Mouse (Mus musculus): ENCODE results near the gene Dop1b. TPM values are rescaled to one million over a fixed set of nuclear protein-coding genes. Genes with fewer than 3 reads are reported as not detected.

Dop1b gene
- polyA plus RNA-seq, 1 experiment from 2014 or later: 28.1 TPM

GRCm38 (mm10) chr16:93826909-93827308, 115.2 kb downstream of the Dop1b start:
- Histone ChIP-seq H3K4me3 (no peak overlapping the region), H3K27me3 (no peaks in the 10 kb centered on the region), H3K9me3 (peaks cover 11% of the 10 kb centered on the region), H3K4me2 (no peak overlapping the region), H3K9ac (no peak overlapping the region), H3K27ac (replicated peaks) (no peak overlapping the region), H3K36me3 (no peaks in the 10 kb centered on the region), H3K4me1 (replicated peaks) (peaks cover 4% of the 10 kb centered on the region; the same call in 1 of the 2 replicates)
- no peak for ATAC-seq (ENCODE audit: low read depth)
- 89% methylated on average over 6 of the region's 6 CpGs for WGBS

DNA sequence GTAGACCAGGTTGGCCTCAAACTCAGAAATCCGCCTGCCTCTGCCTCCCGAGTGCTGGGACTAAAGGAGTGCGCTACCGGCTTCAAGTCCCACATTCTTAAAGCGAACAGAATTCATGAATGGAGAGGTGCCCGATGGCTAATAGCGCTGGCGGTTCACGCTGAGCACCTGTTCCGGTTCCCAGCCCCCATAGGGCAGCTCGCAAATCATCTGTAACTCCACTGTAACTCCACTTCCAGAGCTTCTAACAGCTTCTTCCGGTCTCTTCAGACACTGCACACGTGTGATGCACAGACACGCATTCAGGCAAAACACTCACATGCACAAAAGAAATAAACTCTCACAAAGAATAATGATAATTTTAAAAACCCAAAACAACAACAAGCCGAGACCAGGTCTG, 117.8 kb downstream of the Dop1b start:
- no peak for ATAC-seq (ENCODE audit: low read depth)
- Histone ChIP-seq H3K9me3 (no peaks in the 10 kb centered on the region), H3K27ac (replicated peaks) (no peak overlapping the region), H3K4me3 (no peak overlapping the region), H3K4me2 (no peak overlapping the region), H3K4me1 (replicated peaks) (peaks cover 20% of the 10 kb centered on the region), H3K9ac (no peak overlapping the region), H3K36me3 (no peaks in the 10 kb centered on the region), H3K27me3 (no peaks in the 10 kb centered on the region)
- 90% methylated on average over 15 of the region's 15 CpGs for WGBS

DNA sequence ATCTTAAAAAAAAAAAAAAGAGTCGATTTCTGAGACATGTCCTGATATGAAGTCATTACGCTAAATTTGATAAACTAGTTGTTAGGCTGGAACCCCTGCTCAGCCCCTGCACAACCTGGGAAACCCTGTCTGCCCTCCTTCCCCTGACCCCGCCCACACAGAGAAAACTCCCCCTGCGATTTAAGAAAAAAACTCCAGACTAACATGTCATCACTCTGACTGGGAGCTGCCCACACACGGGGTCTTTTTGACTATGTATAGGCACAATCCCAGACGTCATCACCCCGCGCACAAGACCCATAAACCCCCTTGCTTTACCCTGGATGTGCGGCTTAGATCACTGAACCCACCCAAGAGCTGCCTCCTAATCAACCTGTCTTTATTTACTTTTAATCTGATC, 118.4 kb downstream of the Dop1b start:
- Histone ChIP-seq H3K27me3 (no peaks in the 10 kb centered on the region), H3K9ac (no peak overlapping the region), H3K27ac (replicated peaks) (no peak overlapping the region), H3K4me1 (replicated peaks) (peaks cover 20% of the 10 kb centered on the region), H3K4me2 (no peak overlapping the region), H3K4me3 (no peak overlapping the region), H3K9me3 (no peaks in the 10 kb centered on the region), H3K36me3 (no peaks in the 10 kb centered on the region)
- 85% methylated on average over 9 of the region's 9 CpGs for WGBS
- ATAC-seq (ENCODE audit: low read depth): no peak

GRCm38 (mm10) chr16:93830916-93831315, 119.2 kb downstream of the Dop1b start:
- Histone ChIP-seq H3K9ac (no peak overlapping the region), H3K4me1 (replicated peaks) (peaks cover 20% of the 10 kb centered on the region), H3K4me3 (no peak overlapping the region), H3K4me2 (no peak overlapping the region), H3K36me3 (no peaks in the 10 kb centered on the region), H3K27ac (replicated peaks) (no peak overlapping the region), H3K27me3 (no peaks in the 10 kb centered on the region), H3K9me3 (no peaks in the 10 kb centered on the region)
- whole genome bisulfite sequencing: 64% methylated on average over 5 of the region's 5 CpGs
- ATAC-seq (ENCODE audit: low read depth): no peak

- Histone ChIP-seq H3K4me2 (peak within 1 kb of the TSS; percentile 87), H3K4me1 (replicated peaks) (peaks cover 20% of the 10 kb centered on the region), H3K9me3 (no peaks in the 10 kb centered on the region), H3K36me3 (no peaks in the 10 kb centered on the region), H3K27ac (replicated peaks) (peak within 1 kb of the TSS; percentile 98), H3K9ac (peak within 1 kb of the TSS; percentile 95), H3K4me3 (peak within 1 kb of the TSS; percentile 99), H3K27me3 (no peaks in the 10 kb centered on the region)
- WGBS: 11% methylated on average over 54 of the region's 55 CpGs
- ATAC-seq (ENCODE audit: low read depth): peak; percentile 96
These were observed 120.1 kb downstream of the Dop1b start, which contains the start of gene Morc3 for GRCm38 (mm10) chr16:93831627-93832395. TSS of gene Morc3 (plus strand) at chr16:93832121.

DNA sequence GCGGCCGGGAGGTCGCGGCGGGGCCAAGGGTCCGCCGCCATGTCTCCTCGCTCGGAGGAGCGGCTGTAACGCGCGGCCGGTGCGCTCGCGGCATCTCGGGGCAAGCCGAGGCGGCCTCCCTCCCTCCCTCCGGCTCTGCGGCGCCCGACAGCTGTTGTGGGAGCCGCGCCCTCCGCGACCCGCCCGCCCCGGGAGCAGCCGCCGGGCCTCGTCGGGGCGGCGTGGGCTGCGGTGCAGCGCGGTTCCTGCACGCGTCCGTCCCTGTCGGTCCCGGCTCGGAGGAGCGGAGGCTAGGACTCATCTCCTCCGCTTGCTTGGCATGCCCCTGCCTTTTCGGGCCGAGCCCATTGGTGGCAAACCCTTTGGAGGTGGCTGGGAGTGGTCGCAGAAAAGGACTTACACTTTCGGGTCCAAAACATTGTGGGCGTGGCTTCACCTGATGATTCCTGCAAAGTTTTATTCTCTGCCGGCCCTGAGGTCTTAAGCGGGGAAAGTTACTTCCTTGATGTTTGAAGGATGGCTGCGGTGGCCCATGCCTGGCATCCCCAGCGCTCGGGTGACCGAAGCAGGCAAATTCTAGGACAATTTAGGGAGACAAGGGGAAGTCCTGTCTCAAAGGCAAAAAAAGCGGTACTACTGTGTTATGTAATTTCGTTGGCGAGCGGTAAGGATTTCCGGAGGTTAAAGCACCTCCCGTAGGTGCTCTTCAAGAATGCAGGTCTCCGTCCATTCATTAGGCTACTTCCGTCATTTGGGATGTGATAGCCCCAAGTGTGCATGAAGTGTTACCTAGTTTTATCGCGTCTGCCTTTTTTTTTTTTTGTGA, 121.0 kb downstream of the Dop1b start:
- Histone ChIP-seq H3K9me3 (no peaks in the 10 kb centered on the region), H3K9ac (peak overlapping the region; percentile 95), H3K4me3 (peak overlapping the region; percentile 99), H3K36me3 (no peaks in the 10 kb centered on the region), H3K4me2 (peak overlapping the region; percentile 87), H3K27ac (replicated peaks) (peak overlapping the region; percentile 98), H3K4me1 (replicated peaks) (peaks cover 20% of the 10 kb centered on the region), H3K27me3 (no peaks in the 10 kb centered on the region)
- WGBS: 1% methylated on average over 52 of the region's 69 CpGs
- peak; percentile 73 for ATAC-seq (ENCODE audit: low read depth)

DNA sequence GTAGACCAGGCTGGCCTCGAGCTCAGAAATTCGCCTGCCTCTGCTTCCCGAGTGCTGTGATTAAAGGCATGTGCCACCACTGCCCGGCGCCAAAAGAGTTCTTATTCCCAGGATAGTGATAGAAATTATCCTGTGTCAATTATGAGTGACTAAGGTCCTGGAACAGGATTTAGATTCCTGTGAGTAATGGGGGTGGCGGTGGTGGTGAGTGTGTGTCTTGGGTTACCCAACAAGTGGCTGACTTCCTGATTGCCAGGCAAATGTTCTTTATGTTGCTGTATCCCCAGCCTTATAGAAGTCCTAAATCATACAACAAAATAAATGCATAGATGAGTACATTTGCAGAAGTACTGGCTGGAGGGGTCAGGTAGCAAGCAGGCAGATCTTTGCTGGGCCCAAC, 121.8 kb downstream of the Dop1b start:
- H3K9ac ChIP-seq: no peak overlapping the region
- ATAC-seq (ENCODE audit: low read depth): no peak

GRCm38 (mm10) chr16:93834076-93834475, 122.4 kb downstream of the Dop1b start:
- H3K4me3 ChIP-seq: 0 out of 2 replicates have a peak overlapping the region, but pooled peaks have one; percentile 99
- no peak overlapping the region for H3K27ac ChIP-seq (replicated peaks)
- 94% methylated on average over 2 of the region's 2 CpGs for WGBS
- ATAC-seq (ENCODE audit: low read depth): no peak
- no peaks in the 10 kb centered on the region for H3K27me3 ChIP-seq
- no peaks in the 10 kb centered on the region for H3K9me3 ChIP-seq
- peaks cover 20% of the 10 kb centered on the region for H3K4me1 ChIP-seq (replicated peaks)
- H3K9ac ChIP-seq: no peak overlapping the region
- H3K4me2 ChIP-seq: peak overlapping the region; percentile 87; the same call in 1 of the 2 replicates
- 0 out of 2 replicates have a peak, but pooled peaks cover 2% of the 10 kb centered on the region for H3K36me3 ChIP-seq

More for the DNA sequence above, 121.8 kb downstream of the Dop1b start:
- Histone ChIP-seq H3K9me3 (no peaks in the 10 kb centered on the region), H3K27ac (replicated peaks) (no peak overlapping the region), H3K4me1 (replicated peaks) (peaks cover 20% of the 10 kb centered on the region), H3K27me3 (no peaks in the 10 kb centered on the region), H3K4me3 (peak overlapping the region; percentile 99), H3K36me3 (no peaks in the 10 kb centered on the region), H3K4me2 (peak overlapping the region; percentile 87)
- 88% methylated on average over 6 of the region's 6 CpGs for WGBS

GRCm38 (mm10) chr16:93839049-93839448, 127.3 kb downstream of the Dop1b start:
- no peak for ATAC-seq (ENCODE audit: low read depth)
- 0 out of 2 replicates have a peak, but pooled peaks cover 4% of the 10 kb centered on the region for H3K36me3 ChIP-seq
- no peaks in the 10 kb centered on the region for H3K9me3 ChIP-seq
- WGBS: 95% methylated on average over 1 of the region's 1 CpGs
- no peak overlapping the region for H3K27ac ChIP-seq (replicated peaks)
- no peak overlapping the region for H3K9ac ChIP-seq
- no peak overlapping the region for H3K4me3 ChIP-seq
- H3K4me2 ChIP-seq: no peak overlapping the region
- no peaks in the 10 kb centered on the region for H3K27me3 ChIP-seq
- peaks cover 3% of the 10 kb centered on the region for H3K4me1 ChIP-seq (replicated peaks)

GRCm38 (mm10) chr16:93850527-93850926, 138.8 kb downstream of the Dop1b start:
- WGBS: 95% methylated on average over 3 of the region's 3 CpGs

DNA sequence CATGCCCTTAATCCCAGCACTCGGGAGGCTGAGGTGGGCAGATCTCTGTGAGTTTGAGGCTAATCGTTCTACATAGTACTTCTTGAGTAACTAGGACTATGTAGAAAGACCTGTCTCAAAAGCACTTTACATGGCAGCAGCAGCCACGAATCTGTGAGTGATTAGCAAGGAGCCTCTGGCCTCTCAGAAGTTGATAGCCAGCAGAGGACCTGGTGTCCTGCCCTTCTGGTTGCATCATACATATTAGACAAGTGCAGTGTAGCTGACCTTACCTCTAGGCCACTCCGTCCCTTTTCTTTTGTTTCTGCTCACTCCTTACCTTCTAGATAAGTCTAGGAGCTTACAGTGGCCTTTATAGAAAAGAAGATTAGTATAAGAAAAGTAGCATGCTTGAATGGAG, 148.3 kb downstream of the Dop1b start:
- no peak for ATAC-seq (ENCODE audit: low read depth)
- no peaks in the 10 kb centered on the region for H3K9me3 ChIP-seq
- H3K4me1 ChIP-seq (replicated peaks): no peaks in the 10 kb centered on the region
- H3K36me3 ChIP-seq: peaks cover 79% of the 10 kb centered on the region
- 92% methylated on average over 4 of the region's 4 CpGs for WGBS
- H3K4me2 ChIP-seq: no peak overlapping the region
- no peak overlapping the region for H3K4me3 ChIP-seq
- no peaks in the 10 kb centered on the region for H3K27me3 ChIP-seq
- H3K27ac ChIP-seq (replicated peaks): no peak overlapping the region
- no peak overlapping the region for H3K9ac ChIP-seq

More at GRCm38 (mm10) chr16:93850527-93850926, 138.8 kb downstream of the Dop1b start:
- Histone ChIP-seq H3K4me2 (no peak overlapping the region), H3K4me3 (no peak overlapping the region), H3K9me3 (no peaks in the 10 kb centered on the region), H3K4me1 (replicated peaks) (no peaks in the 10 kb centered on the region), H3K36me3 (peaks cover 88% of the 10 kb centered on the region), H3K27ac (replicated peaks) (no peak overlapping the region), H3K9ac (no peak overlapping the region), H3K27me3 (no peaks in the 10 kb centered on the region)
- ATAC-seq (ENCODE audit: low read depth): no peak

All from neural tube, embryonic 13.5 days (tissue).